In the genomic region with DNA sequence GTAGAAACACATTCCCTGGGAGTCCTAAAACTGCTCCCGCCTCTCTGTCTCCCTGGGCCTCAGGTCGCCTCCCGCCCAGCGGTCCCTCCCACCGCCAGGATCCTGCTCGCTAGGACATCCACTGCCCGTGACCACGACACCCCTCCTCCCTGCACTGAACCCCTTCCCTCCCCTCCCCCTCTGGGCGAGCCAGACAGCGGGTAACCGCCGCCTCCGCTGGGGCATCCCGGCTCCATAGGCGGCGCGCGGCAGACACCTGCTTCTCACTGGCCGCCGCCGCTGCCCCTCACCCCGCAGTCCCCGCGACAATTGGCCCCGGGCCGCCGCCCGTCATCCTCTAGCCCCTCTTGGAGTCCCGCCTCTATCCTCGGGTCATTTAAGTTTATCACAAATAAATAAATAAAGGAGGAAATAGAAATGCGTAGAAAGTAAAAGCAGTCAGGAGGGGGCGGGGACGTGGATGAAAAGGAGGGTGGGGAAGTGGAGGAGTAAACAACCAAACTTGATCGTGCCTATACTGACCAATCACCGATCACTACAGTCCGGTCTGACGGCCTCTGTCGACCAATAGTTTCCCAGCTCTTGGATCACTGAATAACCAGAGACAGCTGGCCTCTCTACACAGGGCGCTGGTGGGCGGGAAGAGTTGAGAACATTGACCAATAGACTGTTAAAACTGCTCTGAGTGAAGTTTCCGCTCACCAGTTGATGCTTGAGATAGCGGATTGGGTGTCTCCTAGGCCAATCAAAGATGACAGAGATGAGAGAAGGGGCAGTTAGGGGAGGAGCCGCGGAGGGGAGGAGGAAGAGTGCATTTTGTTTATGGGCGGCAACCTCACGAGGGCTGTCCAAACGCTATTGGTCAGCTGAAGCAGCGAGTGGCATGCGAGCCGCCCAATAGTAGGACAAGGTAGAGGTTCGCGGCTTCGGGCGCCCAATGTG, we compare ENCODE assay signal across 8 mouse cellular contexts. TPM values are rescaled to one million over a fixed set of nuclear protein-coding genes. Genes with fewer than 3 reads are reported as not detected.
DNase-seq lines count a peak whose midpoint lies in the region; ATAC-seq lines count a peak whose summit lies in the region.

No protein-coding gene starts in this region.

- peak; percentile 97 for ATAC-seq in intestine, embryonic 14.5 days (replicated peaks; ENCODE audit: low FRiP score, low TSS enrichment, low read depth)

- H3K9ac ChIP-seq in intestine, embryonic 14.5 days (ENCODE audit: low read length): peak overlapping the region; percentile 54

- H3K4me2 ChIP-seq in intestine, embryonic 14.5 days (ENCODE audit: low read length): peak overlapping the region; percentile 48

- H3K4me3 ChIP-seq in intestine, embryonic 14.5 days (ENCODE audit: low read depth, low read length): peak overlapping the region; percentile 58

- no peaks in the 10 kb centered on the region for H3K36me3 ChIP-seq in intestine, embryonic 14.5 days (ENCODE audit: control insufficient read depth, insufficient read depth, low read length)

- intact Hi-C loops in left cerebral cortex, postnatal 14 days (cut with DNase I): no loop called here

- WGBS in intestine, embryonic 14.5 days: under 1% methylated on average over 54 of the region's 54 CpGs

- peaks cover 8% of the 10 kb centered on the region; the same call in 1 of the 2 replicates for H3K4me1 ChIP-seq in intestine, embryonic 14.5 days (replicated peaks; ENCODE audit: control insufficient read depth, insufficient read depth, low read length)

- no peaks in the 10 kb centered on the region for H3K9me3 ChIP-seq in intestine, embryonic 14.5 days (ENCODE audit: control insufficient read depth, low read length)

- no peaks in the 10 kb centered on the region for H3K27me3 ChIP-seq in intestine, embryonic 14.5 days (replicated peaks; ENCODE audit: control insufficient read depth, insufficient read depth, low read length)

- peak overlapping the region; percentile 98 for H3K27ac ChIP-seq in intestine, embryonic 14.5 days (ENCODE audit: low read depth)

- DNase-seq in adrenal gland, adult 18-20 months (ENCODE audit: low spot score in 2 of 2): peak; percentile 92 to 96
- peak; percentile 98 for DNase-seq in embryo, embryonic 11 days
- DNase-seq in gastrocnemius, postnatal 25 days: peak; percentile 99
- DNase-seq in intestine, embryonic 14.5 days (ENCODE audit: low spot score): peak; percentile 97
- peak; percentile 99 to 100 for DNase-seq in left cerebral cortex, postnatal 14 days (ENCODE audit: low spot score in 2 of 2)
- DNase-seq in mesoderm, embryonic 11.5 days (ENCODE audit: low read depth, low spot score): peak; percentile 99
- DNase-seq in right cerebral cortex, postnatal 36 days (ENCODE audit: low spot score in 2 of 2): peak; percentile 99 to 100
- DNase-seq in yolk sac, embryonic 10.5 days (ENCODE audit: low spot score): peak; percentile 99

RNA-seq across cellular contexts. Expression of a gene that starts 0.5 kb away (rescaled TPM):
- total RNA-seq in adrenal gland, adult 18-20 months (2021): 100 to 1,000 TPM; 101 to 109 TPM
- total RNA-seq in gastrocnemius, postnatal 25 days (2021): 10 to 100 TPM; 86.5 to 93.4 TPM
- polyA plus RNA-seq in intestine, embryonic 14.5 days (2014; fragmentation: Nextera tagmentation; extraction: Ambion mirVana): 26.9 and 27.3 TPM in 2 replicates
- 10 to 100 TPM; 48.4 to 53.0 TPM for total RNA-seq in left cerebral cortex, postnatal 14 days (2021)

Comparison
In these comparisons a context has a peak if more than half of its experiments do, and no peak if none do; other contexts are left out.
1. Peak in every context shown above with its lines: DNase-seq, ATAC-seq, H3K4me3 ChIP-seq and H3K27ac ChIP-seq.